Mouse (Mus musculus) retina, embryonic 14.5 days (tissue): ENCODE measurements around the gene Olfr576.

Experiments
- DNase-seq: peaks from one replicate; pipeline ENCODE4 v3.0.0-alpha.2; 2015; ENCODE audit warnings: low spot score

The Olfr576 gene

DNA sequence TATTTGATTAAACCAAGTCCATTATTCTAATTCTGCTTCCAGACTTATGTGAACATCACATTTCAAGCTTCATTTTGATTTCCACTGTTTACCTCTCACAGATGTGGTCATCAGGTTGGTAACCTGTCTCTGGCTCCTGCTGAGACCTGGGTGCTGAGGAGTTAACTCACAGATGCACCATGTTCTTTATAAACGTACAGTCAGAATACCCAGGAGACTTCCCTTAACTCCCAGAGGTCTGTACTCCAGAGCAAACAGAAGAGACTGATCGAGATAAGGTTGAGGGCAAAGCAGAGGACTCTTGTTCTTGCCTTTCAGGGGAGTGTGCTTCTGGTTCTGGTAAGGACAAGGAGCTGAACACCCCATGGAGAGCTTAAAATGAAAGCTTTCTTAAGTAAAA, at the start of gene Olfr576:
Olfr576 (plus strand) TSS at position 301 of the 400 bp plus-strand sequence.
- no peak for DNase-seq

DNA sequence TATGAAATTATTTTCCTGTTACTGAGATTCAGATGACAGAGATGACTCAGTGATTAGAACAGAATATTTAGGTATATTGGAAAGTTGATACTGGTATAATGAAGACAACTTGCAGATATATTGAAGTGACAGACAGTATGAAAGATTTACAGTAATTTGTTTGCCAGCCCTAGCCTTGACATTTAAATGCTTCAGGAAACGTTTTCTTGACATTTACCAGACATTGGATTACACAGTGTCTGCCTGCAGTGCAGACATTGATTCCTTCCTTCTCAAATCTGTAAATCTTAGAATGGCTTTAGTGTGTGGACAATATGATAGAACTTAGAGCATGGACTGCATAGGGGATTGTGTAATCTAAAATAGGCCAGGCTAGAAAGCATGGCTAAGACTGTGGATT, 47.2 kb upstream of the Olfr576 start:
- no peak for DNase-seq

DNA sequence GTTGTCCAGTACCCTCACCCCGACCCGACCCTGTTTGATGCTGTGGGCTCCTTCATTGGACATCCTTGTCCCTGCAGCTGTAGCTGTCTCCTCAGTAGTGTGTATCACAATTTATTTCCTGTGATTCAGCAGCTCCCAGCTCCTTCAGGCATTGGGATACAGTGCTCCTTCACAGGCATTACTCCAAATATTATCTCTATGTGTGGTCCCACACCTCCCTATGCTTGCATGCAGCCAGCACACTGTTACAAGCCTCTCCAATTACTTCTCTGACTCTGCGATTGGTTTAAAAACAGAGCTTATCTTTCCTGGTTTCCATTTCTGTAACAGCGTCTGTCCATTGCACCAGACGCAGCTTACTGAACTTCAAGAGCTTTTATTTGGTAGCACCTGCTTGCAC, 46.1 kb upstream of the Olfr576 start:
- no peak for DNase-seq

DNA sequence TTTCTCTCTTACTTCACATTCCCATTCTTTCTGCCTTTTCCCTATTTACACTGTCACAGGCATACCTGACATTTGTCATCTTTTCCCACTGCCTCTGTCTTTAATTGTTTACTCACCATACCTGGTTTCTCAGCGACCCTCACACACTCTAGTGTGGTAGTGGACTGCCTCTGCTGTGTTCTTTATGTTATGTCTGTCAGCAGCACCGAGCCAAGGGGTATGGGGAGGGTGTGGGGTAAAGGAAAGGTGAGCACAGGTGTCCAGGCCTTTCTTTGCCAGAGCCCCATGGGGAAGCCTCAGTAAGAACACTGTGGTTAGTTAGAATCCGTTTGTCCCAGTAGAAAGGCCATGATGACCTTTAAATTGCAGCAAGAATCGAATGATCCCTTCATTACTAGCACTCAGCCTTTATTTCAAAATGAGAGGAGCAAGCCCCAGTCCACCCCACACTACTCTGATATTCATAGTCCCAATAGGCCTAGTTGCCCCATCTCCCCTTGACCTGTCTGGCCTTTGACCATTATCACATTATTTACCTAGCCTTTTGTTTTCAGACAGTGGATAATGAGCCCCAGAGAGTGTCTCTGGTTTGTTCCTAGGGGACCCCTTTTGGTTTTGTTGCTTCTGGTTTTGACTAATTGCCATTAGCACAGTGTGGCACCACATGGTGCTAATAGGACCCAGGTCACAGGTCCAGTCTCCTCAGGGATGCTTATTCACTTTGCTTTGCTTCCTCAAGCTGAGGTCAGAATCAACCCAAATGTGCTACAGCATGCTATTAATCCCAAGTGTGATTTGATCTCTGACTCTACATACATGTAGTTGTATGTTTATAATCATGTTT, 45.2 kb upstream of the Olfr576 start, which contains the start of gene Olfr571:
Olfr571 (minus strand) TSS at position 505 of the 844 bp plus-strand sequence.
- DNase-seq = no peak

DNA sequence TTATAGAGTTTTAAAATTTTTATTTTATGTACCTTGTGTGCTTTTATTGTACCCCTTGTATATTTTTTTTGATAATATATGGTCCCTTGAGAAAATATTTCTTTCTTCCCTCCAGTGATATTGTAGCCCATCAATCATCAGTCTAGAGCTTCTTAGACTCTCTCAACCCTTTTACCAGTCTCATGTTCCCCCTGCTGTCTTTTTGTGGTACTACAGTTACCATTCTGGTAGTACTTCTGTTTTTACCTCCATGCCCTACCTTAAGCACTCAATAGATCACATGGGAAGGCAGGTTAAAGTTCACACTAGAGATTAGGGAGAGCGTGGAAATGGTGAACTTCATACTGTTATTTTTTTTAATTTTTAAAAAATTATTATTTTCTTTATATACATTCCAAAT, 42.8 kb upstream of the Olfr576 start:
- peak; percentile 88 for DNase-seq

GRCm38 (mm10) chr7:102924109-102924508, 38.4 kb upstream of the Olfr576 start, which contains the start of gene Olfr572:
Gene Olfr572 (plus strand): TSS chr7:102924409.
- no peak for DNase-seq

DNA sequence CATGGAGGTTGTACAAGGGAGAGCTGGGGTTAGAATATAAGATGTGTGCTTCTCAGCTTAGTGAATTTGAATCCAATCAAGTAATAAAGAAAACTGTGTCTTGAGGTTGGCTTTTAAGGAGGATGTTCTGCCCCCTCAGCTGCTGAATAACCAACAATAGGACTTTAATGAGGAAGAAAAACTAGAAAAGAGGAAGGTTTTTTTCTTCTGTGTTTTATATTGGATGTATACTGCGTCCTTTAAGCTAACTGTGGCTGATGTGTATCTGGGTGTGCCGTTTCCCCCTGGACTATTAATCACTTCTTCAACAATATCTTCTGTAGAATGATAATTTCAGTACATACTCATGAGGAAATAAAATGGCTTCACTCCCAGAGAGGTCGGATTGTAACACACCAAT, 35.4 kb upstream of the Olfr576 start:
- no peak for DNase-seq

DNA sequence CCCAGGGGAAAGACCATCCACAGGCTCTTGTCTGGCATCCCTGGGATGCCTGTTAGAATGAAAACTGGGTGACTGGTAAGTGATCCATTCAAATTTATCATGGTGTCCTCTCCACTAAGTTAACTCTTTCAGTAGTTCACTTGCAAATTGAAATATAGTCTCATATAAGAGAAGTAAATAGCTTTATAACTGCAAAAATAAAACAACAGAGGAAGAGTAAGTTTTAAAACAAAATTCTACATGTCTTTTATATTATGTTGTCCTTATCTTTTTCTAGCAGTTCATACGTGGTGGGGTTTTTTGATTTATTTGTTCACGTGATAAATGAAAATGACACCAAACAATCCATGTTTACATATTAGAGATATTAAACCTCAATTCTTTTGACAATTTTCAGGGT, 20.0 kb upstream of the Olfr576 start, which contains the start of gene Olfr573-ps1:
Olfr573-ps1 (minus strand) TSS at position 101 of the 400 bp plus-strand sequence.
- DNase-seq = no peak

DNA sequence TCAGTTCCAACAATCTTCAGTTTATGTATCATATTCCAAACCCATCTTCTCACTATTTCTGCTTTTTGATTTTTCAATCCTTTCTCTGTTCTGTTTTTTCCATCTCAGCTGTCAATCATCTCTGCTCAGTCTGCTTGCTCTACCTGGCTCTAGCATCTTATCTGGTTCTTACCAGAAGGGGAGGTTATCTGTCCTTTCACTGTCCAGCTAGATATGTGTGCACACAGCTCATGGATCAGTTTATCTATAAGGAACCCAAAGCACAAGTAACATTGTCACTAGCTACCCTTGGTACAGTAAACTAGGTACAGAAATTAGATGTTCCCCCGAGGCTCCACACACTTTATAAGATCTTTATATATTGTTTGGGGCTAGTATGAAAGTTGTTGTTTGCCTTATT, 19.0 kb upstream of the Olfr576 start:
- DNase-seq = no peak

DNA sequence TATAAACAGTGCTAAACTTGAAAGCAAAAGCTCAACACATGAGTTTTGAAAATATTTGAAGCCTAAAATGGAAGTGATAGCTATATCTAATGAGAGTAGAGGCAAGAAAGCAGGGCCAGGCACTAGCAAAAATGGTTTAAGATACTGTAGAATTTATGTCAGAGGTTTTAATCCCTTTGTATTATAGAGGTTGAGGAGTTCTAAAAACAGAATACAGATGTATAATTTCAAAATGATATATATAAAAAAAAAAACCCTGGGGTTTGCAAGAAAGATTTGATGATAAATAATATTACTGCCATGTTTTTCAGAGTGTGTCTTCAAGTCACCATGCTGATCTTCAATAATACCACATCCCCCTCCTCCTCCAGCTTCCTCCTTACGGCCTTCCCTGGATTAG, 14.3 kb upstream of the Olfr576 start, which contains the start of gene Olfr574:
Olfr574 (plus strand) TSS at position 301 of the 400 bp plus-strand sequence.
- DNase-seq = no peak

GRCm38 (mm10) chr7:102950732-102951131, 11.7 kb upstream of the Olfr576 start:
- DNase-seq = no peak

DNA sequence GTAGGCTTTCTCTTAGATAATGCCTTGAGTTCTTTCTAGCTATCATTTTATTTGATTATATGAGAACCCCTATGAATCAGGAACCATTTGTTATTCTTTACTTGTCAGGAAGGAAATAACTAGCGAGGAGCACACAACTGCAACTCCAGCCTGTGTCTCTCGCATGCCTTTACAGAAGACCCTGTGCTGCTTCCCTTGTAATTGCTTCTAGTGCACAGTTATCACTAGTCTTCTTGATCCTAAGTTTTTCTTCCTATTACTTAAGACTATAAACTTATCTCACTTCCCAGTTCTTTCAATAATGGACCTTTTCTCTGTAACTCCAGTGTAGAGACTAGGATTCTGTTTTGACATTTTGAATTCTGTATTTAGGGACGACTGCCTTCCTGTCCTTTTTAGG, 4.3 kb upstream of the Olfr576 start:
- DNase-seq = no peak

- no peak for DNase-seq
Observed at GRCm38 (mm10) chr7:102958593-102958992, 3.9 kb upstream of the Olfr576 start, which contains the start of gene Olfr575. Gene Olfr575 (minus strand): TSS chr7:102958775.

GRCm38 (mm10) chr7:102974399-102974798, 11.9 kb downstream of the Olfr576 start:
- DNase-seq = no peak

DNA sequence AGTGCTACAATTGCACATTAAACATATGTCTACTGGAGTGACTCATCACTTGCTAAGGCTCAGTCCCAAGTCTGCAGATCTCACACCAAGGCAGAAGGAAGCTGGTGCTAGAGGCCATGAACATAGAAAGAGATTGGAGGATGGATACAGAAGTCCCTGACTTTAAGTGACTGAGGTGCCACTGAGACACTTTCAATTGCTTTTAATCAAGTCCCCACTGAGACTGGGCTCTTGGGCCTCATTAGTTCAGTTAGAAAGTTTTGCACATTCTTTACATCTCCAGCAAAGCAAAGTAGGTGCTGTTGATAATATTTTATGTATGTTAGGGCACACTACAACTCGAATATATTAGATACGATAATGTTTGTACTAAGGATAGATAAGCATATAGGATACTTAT, 13.4 kb downstream of the Olfr576 start, which contains the start of gene Olfr577:
Olfr577 (minus strand) TSS at position 101 of the 400 bp plus-strand sequence.
- DNase-seq = no peak

DNA sequence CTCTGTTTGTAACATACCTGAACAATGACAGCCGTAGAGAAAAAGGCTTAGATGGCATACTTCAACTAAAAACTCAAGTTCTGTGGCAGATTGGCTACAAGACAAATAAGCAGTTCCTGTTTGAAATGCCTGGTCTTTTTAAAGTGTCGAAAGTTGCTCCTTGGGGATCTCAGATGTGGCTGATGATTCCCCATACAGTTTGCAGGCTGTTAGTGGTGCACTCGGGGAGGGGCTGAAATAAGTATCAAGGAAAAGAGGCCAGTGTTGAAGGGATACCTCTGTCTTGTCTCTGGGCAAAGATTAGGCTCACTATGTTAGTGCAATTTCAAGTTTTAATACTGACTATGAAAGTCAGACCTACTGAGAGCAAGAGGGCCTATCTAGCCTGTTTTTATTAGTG, 26.8 kb downstream of the Olfr576 start, which contains the start of gene Olfr578:
Olfr578 (minus strand) TSS at position 101 of the 400 bp plus-strand sequence.
- no peak for DNase-seq
